Mouse (Mus musculus): Measurements from ENCODE around the gene Sf3a2.
"Not testable (repeated sequence)": the region's sequence is repeated elsewhere in the genome, so short reads cannot be mapped to it uniquely, and the experiment has no call there.

Gene Sf3a2

DNA sequence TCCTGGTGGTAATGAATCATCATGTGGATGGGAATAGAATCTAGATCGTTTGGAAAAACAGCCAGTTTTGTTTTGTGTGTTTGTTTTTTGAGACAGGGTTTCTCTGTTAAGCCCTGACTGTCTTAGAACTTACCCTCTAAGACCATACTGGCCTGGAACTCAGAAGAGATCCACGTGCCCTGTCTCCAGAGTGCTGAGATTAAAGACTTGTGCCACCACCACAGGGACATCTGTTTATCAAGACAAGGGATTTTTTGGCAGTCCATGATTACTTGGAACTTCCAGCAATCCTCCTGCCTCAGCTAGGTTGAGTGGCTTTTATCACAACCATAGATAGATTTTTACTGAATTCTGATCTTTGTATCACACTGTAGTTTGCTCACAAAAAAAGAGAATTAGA lies 26.8 kb downstream of the Sf3a2 start:
- no peak for DNase-seq (ENCODE audit: low spot score)

DNA sequence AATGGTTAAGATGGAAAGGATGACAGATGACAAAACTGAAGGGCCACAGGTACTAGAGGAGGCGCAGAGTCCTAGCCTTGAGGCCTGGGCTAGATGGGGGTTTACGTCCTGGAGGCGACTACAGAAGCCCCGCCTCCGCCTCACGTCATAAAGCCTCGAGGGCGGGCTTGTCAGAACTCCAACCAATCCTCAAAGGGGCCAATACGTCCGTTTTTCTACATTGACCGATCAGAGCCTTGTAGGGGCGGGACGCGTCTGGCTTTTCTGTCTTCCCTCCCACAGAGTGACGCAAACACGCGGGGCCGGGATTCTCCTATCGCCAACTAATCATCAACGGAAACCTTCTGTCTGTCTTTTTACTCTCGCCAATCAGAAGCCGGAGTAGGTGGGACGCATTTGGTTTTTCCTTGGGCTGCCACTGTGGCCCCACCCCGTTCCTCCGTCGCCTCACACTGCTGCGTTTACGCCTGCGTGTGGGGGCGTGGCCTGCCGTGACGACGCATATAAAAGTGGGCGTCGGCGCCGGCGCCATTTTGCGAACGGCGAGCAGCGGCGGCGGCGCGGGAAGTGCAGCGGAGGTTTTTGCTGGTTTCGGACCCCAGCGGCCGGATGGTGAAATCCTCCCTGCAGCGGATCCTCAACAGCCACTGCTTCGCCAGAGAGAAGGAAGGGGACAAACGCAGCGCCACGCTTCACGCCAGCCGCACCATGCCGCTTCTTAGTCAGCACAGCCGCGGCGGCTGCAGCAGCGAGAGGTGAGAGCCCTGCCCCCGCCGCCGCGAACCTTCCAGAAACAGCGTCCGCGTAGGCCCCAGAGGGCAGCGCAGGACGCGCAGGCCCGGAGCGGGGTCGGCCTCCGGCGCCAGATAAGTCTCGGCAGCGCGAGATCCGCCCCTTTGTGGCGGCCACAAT lies 28.4 kb downstream of the Sf3a2 start, which contains the start of gene Oaz1:
TSS of gene Oaz1 (plus strand) at position 506 of the 912 bp plus-strand sequence.
- peak; percentile 100 for DNase-seq (ENCODE audit: low spot score)

DNA sequence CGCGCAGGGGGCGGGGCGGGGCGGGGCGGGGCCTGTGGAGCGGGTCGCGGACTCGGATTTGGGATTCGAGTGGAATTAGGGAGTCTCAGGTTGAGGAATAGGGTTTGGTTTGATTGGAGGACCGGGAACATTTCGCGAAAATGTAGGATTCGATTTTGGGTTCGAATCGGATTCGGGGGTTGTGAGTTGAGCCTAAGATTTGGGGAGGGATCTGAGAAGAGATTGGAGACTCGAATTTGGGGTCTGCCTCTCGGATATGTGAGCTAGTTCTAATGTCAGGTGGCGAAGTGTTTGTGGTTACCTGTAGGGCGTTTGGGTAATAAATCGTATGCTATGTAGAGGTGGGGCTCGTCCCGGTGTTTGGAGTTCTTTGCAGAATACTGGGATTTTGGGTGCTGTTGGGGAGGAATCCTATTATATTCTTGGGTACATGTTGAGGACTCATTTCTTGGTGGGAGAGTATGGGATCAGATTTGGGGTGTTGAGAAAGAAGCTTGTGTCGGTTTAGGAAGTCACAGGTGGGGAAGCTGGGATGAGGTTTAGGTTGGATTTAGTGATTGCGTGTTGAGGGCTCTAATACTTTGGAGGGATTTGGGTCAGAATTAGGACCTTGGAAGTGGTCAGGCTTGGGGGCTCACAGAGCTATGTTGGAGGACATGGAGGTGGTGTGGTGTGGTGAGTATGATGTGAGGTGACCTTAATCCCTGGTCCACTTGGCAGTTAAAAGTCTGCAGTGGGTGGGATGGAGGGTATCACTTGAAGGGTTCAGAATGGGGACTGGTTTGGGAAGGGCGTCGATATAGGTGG lies 29.3 kb downstream of the Sf3a2 start:
- DNase-seq (ENCODE audit: low spot score), result no peak

DNA sequence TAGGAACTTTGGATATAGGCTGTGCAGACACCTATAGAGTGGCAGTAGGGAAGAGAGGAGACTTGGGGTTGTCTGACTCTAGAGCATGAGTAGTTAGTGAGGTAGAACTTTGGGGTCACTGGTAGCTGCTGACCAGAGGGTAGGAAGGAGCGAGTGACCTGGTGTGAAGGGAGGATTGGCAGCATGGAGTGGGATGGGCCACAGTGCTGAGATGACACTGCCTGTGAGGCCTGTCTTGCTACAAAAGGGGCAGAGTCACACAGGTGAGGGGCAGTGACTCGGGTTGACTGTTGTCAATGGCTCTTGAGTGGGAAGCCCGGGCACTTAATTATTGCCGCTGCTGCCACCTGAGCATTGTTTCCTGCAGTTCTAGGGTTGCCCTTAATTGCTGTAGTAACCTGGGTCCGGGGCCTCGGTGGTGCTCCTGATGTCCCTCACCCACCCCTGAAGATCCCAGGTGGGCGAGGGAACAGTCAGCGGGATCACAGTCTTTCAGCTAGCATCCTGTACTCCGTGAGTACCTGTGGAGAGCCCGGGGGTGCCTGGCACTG lies 29.9 kb downstream of the Sf3a2 start:
- no peak for DNase-seq (ENCODE audit: low spot score)

DNA sequence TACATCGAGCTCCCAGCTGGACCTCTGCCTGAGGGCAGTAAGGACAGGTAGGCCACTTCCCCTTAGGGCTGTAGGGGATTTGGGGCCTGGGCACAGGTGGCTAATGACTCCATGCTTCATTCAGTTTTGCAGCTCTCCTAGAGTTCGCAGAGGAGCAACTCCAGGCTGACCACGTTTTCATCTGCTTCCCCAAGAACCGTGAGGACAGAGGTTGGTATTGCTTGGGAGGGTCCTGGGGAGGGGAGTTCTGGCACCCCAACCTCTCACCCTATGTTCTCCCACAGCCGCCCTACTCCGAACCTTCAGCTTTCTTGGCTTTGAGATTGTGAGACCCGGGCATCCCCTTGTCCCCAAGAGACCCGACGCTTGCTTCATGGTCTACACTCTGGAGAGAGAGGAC lies 30.6 kb downstream of the Sf3a2 start:
- not testable (repeated sequence) for DNase-seq (ENCODE audit: low spot score)

DNA sequence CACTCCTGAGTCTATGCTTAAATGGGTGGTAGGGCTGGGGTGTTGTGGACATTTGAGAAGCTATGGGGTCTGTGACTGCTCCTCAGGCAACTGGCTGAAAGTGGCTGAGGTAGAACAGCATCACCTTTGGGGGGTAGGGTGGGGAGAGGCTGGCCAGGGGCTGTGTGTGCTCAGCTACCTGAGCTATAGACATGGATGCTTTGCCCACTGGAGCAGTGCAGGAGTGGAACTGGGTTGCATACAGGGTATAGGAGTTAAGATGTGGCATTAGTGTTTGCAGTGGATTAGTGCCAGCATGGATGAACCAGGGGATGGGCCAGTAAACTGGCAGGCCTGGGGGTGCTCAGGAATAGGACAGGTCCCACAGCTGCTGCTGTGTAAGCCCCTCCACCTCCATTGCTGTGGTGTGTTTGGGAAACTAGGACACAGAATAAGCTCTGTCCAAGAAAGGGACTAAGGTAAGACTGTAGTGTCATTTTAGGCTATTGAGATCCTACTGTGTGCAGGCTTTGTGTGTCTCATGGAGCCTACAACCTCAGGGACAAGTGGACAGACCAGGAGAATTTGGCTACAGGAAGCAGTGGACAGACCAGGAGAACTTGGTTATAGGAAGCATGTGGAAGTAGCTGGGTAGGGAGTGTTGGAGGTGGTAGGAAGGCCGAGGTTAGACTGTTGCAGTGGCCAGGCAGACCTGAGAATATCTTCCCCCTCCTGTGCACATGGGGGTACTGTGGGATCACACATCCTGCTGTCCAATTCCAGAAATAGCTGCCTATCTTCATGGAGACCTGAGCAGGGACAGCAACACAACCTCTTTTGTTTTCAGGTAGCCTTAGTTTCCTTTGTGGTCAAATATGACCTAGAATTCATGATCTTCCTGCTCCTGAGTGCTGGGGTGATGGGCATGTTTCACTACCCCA lies 31.6 kb downstream of the Sf3a2 start:
- no peak for DNase-seq (ENCODE audit: low spot score)

DNA sequence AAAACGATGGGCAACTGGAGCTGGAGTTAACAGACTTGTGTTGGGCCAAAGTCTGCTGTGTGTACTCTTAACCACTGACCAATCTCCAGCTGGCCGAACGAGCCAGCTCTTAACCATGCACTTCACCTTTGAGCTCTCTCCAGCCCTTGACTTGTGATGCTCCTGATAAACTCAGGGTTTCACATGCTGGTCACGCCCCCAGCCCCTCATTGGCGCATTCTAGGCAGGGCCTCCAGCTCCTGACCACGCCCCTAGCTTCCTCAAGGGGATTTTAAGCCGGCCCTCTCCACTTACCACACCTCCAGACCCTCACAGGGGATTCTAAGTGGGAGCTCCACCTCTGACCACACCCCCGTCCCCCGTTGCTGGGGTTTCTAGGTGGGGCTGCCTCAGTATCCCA lies 33.1 kb downstream of the Sf3a2 start:
- no peak for DNase-seq (ENCODE audit: low spot score)

DNA sequence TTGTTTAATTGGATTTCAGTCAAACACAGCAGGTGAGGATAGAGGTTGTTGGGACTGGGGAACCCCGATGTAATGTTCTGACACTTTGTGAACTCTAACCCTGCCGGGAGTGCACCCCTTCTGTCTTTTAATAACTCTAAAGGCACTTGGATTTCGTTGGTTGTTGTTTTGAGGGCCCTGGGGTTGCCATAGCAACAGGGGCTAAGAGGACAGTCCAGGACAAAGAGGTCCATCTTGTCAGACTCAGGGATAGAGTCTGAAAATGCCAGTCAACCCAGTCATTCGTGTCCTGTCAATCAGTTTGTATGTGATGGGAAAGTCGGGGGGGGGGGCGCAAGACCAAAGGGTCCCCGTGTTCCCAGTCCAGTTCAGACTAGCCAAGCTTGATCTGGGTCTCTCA lies 34.8 kb downstream of the Sf3a2 start:
- DNase-seq (ENCODE audit: low spot score), result no peak

DNA sequence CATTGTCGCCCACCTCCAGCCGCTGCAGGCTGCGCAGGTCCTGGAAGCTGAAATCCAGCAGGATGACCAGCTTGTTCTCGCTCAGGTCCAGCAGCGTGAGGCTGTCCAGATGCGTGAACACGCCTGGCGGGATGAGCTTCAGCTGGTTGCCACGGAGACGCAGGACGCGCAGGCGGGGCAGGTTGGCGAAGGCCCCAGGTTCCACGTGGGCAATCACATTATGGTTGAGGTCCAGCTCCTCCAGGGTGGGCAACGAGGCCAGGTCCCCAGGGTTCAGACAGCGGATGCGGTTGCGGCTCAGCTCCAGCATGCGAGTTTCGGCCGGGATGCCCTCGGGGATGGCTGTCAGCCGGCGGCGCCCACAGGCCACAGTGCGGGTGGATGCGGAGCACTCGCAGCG lies 37.6 kb downstream of the Sf3a2 start:
- no peak for DNase-seq (ENCODE audit: low spot score)

DNA sequence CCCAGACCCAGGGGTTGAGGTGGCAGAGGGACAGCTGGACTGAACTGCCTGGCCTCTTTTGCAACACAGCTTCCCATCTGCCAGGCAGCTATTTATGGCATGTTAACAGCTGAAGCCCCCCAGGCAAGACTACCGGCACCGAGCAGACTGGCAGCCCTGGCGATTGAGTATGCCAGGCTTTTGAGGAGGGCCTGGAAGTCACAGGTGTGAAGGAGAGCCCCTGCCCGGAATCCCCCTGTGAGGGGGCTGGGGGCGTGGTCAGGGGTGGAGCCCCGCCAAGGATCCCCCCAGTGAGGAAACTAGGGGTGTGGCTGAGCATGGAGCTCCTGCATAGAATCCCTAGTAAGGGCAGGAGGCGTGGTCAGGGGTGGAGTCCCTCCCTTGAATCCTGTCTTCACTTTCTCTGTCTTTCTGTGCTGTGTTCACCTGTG lies 39.0 kb downstream of the Sf3a2 start:
- DNase-seq (ENCODE audit: low spot score), result no peak

DNA sequence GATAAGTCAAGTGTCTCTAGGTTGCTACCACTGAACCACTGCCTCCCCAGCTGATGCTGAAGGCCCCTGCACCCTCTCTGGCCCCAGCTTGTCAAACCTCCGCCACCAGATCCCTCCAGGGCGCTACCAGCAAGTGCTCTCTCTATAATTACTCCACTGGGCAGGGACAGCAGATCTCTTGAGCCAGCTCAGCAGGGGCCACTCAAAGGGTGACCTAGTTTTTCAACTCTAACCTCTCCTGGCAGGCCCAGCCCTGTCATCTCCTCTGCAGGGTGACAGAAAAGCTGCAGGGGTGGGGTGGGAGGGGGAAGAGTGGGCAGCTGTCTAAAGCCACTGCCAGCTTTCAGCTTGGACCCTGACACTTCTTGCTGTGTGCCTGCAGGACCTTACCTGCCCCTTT lies 39.8 kb downstream of the Sf3a2 start:
- no peak for DNase-seq (ENCODE audit: low spot score)

DNA sequence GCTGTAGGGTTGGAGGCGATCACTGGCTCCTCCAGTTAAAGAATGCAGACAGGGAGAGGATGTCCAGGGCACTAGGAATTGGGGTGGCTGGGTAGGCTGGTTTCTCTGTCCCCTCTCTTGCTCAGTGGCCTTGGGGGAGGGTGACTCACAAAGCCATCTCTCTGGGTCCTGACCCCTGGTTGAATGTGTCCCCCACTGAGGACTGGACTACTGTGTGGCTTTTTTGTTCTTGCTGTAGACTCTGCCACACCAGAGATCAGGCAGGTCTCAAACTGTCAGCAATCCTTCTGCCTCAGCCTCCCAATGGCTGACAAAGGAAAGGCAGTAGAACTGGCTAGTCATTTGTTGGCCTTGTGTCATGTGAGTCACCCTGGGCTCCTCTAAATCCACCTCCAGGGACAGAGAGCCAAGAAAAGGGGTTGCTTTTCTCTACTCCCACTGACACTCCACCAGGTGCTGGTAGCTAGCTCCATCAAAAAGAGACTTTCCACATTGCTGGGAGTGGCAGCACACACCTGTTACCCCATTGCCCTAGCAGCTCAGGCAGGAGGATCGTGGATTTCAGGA lies 40.4 kb downstream of the Sf3a2 start:
- DNase-seq (ENCODE audit: low spot score), result no peak

DNA sequence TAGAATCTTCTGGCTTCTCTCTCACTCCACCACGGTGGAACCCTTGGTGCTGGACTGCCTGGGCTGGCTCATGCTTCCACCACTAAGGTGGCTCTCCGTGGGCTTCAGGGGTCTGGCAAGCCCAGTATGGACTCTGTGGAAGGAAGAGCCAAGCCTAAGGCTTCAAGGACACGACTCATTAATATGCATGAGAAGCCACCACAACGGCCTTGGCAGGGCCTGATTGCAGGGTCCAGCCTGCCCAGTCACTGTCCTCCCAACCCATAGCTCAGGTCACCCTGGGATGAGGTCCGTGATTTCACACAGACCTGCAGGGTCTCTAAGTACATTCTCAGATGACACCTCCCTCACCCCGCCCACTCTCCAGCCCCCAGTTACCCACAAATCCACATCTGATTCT lies 41.9 kb downstream of the Sf3a2 start:
- no peak for DNase-seq (ENCODE audit: low spot score)

DNA sequence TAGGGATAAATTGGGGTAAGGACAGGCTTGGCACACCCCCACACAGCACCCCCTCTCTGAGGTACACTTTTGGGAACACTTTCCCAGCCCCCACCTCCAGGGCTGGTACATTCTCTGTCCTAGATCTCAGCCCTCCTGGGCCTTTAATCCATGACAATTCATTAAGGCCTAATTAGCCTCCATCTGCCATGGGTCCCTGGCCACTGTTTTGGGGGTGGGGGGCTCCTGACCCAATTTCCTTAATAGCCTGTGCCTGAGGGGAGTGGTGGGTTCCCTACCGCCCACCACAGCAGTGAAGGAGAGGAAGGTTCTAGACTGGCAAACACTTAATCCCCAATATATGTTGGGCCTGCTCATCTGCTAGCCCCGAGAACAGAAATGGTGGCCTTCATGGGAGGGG lies 43.7 kb downstream of the Sf3a2 start:
- DNase-seq (ENCODE audit: low spot score), result no peak

DNA sequence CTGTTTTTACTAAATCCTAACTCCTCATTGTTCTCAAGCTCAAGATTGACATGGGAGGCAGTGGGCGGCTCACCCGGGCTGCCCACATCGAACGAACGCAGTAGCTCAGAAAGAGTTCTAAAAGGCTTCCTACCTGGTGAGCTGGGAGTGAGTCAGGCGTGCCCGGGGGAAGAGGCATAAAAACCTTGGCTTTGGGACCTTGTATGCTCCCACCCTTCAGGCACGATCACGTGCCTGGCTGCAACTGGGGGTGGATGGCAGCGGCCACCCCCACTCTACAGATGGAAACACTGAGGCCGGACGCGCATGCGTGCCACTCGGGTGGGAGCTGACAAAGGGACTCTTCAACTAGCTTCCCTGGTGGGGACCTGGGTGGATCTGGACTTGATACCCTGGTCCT lies 44.3 kb downstream of the Sf3a2 start:
- DNase-seq (ENCODE audit: low spot score), result no peak

DNA sequence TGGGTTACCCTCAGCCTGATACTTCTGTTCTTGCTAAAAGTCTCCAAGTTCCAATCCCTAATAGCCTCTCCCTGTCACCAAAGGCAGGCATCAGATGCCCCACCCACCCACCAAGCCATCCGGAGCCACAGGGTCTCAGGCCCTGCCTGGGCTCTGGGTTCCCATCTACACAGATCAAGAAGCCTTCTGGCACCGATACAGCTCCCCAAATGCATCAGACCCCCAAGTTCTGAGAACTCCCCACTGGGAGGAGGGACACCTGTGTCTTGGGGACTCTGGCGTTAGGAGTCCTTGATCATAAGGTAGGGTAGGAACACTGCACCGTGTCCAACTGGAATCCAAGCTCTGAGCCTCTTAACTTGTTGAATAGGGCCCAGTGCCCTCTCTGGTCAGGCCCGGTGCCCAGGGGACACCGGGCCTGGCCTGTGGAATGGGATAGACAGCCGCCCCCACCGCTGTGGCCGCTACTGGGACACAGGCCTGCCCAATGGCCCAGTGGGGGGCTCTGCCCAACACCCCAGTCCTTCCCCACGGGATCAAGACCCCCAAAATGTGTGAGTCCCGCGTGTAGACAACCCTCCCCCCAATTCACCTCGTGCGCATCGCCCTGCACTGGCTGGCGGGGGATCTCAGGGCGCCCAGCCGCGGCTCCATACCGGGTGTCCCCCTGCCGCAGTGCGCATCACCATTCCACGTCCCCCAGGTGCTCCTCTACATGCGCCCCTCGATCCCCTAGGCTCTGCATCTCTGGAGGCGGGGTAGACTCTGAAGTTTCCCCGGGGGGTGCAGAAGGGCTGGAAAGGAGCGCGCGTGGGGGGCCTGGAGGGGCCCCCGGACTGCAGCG lies 45.3 kb downstream of the Sf3a2 start:
- DNase-seq (ENCODE audit: low spot score), result no peak

DNA sequence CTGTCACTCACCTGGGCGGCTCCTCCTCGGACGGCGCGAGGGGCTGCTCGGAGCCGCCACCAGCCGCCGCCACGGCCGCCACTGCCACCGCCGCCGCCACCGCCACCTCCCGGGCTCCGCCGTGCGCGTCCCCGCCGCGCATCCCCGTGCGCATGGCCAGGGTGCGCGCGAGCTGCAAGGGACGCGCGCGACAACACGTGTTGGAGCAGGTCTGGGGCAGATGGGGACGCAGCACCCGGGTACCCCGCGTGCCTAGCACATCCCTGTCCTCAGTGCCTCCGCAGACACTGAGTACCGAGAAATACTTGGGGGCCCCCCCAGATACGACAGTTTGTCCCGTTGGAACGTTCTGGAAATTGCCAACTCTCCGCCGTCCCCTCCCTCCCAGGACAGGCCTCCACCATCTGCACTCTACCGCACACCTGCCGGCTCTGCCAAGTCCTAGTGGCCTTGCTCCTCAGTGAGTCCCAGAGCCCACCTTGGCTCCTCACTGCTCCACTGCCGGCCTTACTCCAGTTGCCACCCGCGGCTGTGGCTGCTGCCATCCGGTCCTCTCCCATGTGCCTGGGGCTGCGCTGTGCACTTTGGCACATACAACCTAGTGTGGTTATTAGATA lies 46.0 kb downstream of the Sf3a2 start, which contains the start of gene Lingo3:
TSS of gene Lingo3 (minus strand) at position 109 of the 617 bp plus-strand sequence.
- DNase-seq (ENCODE audit: low spot score), result peak; percentile 60

DNA sequence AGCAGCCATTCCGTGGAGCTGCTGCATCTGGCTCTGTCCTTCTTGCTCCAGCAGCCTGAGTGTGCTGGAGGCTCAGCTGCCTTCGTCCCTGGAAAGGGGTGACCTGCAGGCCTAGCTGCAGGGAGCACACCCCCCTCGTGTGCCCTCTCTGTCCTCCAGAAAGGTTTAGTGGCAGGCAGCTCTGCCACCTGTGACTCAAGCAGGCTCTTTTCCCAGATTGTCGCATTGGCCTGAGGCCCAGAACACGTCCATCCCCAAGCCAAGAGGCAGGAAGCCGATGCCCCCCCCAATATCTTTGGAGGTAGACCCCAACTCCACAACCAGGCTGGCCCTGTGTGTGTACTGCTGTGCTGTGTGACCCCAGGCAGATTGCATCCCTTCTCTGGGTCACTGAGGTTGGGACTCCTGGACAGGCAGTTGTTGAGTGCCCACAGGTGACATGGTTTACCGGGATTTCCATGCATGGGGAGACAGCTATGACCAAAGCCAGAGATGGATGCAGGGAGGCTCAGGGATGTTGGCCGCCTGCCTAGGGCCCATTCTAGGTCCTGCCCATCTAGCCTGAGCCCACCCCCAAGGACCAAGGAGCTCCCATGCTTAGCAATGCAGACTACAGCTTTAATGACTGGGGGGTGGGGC lies 47.2 kb downstream of the Sf3a2 start:
- DNase-seq (ENCODE audit: low spot score), result no peak

DNA sequence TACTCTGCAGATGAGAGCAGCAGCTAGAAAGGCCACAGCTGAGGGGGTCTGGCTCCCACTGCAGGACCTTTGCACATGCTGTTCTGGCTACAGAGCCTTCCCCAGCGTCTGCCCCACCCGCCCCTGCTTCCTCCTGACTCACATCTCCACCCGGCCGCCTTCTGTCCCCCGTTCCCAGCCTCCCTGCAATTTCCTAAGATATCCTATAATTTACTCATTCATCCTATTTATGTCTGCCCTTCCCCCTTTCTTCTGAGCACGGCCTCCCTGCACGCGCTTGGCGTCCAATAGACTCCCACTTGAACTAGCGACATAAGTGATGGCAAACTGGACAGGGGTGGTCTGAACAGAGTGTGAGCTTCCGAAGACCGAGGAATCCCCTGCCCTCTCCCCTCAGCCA lies 47.7 kb downstream of the Sf3a2 start:
- DNase-seq (ENCODE audit: low spot score), result no peak

All from layer of hippocampus, adult 11-12 months (tissue).